Mouse (Mus musculus) pancreas, adult 10 weeks (tissue): Measurements from ENCODE around the gene Sfxn5. TPM values are rescaled to one million over a fixed set of nuclear protein-coding genes. Genes with fewer than 3 reads are reported as not detected.

Experiments used
- polyA plus RNA-seq: library from polyadenylated mRNA; stranded (reverse); fragments of 350-450 nt; fragmentation: Illumina TruSeq; extraction: RNeasy Lipid Tissue Mini Kit (QIAGEN cat#74804); gene quantifications from one replicate; pipeline ENCODE4 v1.2.3, GENCODE M21; 2015; ENCODE audit warnings: low read depth, low replicate concordance; ENCODE audit not compliant: insufficient read depth

Sfxn5 gene
- 2.8 TPM for polyA plus RNA-seq

DNA sequence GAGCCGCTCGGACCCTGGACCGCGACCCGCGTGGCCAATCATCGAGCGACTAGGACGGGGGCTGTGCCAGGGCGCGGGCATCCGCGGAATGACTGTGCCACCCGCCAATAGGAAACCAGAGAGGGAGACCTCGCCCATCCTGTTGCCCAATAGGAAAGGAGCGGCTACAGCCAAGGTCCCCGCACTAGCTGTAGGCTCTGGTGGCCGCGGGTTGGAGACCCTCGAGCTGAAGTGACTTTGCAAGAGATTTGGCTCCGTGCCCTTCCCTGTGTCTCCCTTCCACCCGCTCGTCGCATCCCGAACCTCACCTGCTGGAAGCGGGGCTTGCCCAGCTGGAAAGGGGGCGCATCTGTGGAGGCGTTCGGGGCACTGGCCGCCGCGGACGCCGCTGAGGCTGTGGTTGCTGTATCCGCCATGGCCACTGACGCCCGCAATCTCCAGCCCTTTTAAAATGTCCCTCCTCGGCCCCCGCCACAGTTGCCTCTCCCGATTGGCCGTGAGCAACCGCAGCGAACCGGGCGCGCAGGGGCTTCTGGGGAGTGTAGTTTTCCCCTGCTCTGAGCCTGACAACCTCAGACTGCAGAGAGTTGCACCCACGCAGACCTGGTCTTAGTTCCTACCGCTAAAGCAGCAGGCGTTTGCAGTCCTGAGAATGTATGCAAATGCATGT is at the start of gene Sfxn5:
Gene Sfxn5, minus strand, starts transcription at position 423 of the 670 bp plus-strand sequence.

DNA sequence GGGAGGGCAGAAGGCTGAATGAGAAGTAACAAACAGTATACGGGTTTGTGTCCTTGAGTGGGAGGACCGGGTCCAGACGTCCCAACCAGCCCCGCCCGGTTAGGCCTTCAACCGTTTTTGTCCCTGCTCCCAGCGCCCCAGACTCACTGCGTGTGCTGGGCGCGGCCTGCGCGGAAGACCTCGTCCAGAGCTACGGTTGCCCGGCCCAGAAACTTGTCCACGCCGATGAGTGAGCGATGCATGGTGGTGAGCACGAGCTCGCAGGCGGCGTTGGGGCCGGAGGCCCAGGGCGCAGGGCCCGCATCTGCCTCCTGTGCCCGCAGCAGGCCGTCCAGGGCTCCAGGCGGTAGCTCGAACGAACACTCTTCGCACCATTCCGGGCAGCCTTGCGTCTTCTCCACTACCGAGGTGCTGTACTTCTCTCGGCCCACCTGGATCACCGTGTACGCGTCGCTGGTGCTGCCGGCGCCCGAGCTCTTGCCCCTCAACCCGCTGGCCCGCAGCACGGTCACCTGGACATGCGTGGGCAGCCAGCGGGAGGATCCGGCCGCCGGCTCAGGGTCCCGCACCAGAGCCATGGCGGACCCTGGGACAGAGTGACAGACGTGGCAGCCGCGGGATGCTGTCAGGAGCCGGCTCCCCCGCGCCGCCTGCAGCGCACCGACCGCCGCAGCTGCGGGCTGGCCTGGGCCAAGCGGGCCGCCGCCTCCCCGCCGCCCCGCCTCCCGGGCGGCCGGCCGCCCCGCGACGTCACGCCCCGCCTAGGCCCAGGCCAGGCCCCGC is 40.9 kb upstream of the Sfxn5 start, which contains the start of gene Rab11fip5:
Gene Rab11fip5, minus strand, starts transcription at position 684 of the 783 bp plus-strand sequence.

DNA sequence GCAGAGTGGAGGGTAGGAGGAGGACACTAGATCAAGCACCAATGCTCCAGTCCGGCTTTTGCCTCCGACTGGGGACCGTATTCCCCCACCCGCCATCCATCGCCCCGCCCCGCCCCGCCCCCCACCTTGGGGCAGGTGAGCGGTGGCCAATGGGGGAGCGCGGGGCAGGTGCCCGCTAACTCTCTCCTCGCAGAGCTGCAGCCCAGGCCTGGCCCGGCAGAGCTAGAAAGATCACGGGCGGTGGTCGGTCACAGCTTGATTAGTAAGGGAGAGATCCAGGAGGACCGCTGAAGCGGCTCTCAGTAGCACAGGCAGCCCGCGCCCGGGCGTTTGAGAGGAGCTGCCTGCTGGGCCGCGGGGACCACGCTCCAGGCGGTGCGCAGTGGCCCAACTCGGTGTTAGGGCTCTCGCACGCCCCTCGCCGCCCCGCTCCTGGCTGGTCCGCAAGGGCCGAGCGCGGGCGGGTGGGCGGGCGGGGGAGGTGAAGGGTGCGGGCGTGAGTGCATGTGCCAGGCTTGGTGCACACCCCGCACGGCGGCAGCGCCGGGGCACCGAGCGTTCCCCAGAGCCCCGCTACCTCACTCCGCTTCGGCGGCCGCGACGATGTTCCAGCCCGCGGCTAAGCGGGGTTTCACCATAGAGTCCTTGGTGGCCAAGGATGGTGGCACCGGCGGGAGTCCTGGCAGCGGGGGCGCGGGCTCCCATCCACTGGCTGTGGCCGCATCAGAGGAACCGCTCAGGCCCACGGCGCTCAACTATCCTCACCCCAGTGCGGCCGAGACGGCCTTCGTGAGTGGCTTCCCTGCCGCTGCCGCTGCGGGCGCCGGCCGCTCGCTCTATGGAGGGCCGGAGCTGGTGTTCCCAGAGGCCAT is 145.6 kb downstream of the Sfxn5 start, which contains the start of gene Emx1:
Gene Emx1, plus strand, starts transcription at position 99 of the 872 bp plus-strand sequence.

Other genes with a start within 250 kb of the Sfxn5 start
- gene Spr, start 195.7 kb downstream of the Sfxn5 start, polyA plus RNA-seq = 11.7 TPM
- gene Emx1, start 146.0 kb downstream of the Sfxn5 start, polyA plus RNA-seq = not detected
- 6.9 TPM for gene Rab11fip5, start 41.2 kb upstream of the Sfxn5 start, polyA plus RNA-seq
- not detected for gene Noto, start 90.5 kb upstream of the Sfxn5 start, polyA plus RNA-seq
- 7.6 TPM for gene Smyd5, start 98.6 kb upstream of the Sfxn5 start, polyA plus RNA-seq
- 45.0 TPM for gene Cct7, start 118.1 kb upstream of the Sfxn5 start, polyA plus RNA-seq
- 5.8 TPM for gene Pradc1, start 118.5 kb upstream of the Sfxn5 start, polyA plus RNA-seq
- gene Fbxo41, start 169.6 kb upstream of the Sfxn5 start, polyA plus RNA-seq = not detected
- gene Egr4, start 180.2 kb upstream of the Sfxn5 start, polyA plus RNA-seq = not detected